In the genomic region with DNA sequence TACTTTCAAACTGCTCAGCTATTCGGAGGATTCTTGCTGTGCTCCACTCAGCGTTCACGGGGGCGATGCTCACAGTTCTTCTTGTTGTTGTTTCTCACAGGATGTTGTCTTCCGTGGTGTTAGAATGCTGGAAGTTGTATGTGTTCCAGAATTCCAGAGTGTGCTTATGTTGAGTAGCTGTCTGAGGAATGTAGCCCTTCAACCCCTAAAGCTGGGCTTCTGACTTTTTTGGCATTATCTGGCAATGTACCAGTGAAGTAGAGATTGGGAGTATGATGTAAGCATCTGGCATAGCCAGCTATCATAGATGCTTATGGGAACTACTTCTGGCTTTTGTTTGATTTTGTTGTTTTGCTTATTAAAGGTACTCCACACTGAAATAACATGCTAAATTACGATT, we compare ENCODE assay signal across 29 mouse cellular contexts. TPM values are rescaled to one million over a fixed set of nuclear protein-coding genes. Genes with fewer than 3 reads are reported as not detected.
A peak's percentile ranks its signal among the peaks of the same experiment; 100 is the strongest.
DNase-seq lines count a peak whose midpoint lies in the region; ATAC-seq and TF ChIP-seq lines count a peak whose summit lies in the region.
"Had no signal": no experiment of that assay in that cellular context is flagged by ENCODE, and none has a peak within 500 bp of the region (broad histone marks: within the 10 kb centered on the region; RNA-seq: fewer than 3 reads in every experiment).

No protein-coding gene starts in this region.

- 66% methylated on average over 6 of the region's 6 CpGs for WGBS in heart, embryonic 13.5 days
- 52% methylated on average over 6 of the region's 6 CpGs for WGBS in kidney, postnatal 0 days

- no peak overlapping the region for H3K4me2 ChIP-seq in heart, embryonic 13.5 days
- no peak overlapping the region for H3K4me2 ChIP-seq in kidney, postnatal 0 days (ENCODE audit: low read length)
- H3K4me2 ChIP-seq: embryonic facial prominence, embryonic 12.5 days; limb, embryonic 15.5 days; midbrain, embryonic 11.5 days; neural tube, embryonic 12.5 days had no signal

- DNase-seq in heart, adult 18-20 months, result no peak
- peak; percentile 36 for DNase-seq in kidney, postnatal 0 days (ENCODE audit: low spot score)
- no peak for DNase-seq in kidney, adult 9 months
- DNase-seq in Muller cell, postnatal 12 days (ENCODE audit: inconsistent ontology term), result peak; percentile 7
- DNase-seq in lung, postnatal 10 days, result peak; percentile 42
- no peak for DNase-seq in left cerebral cortex, adult 11 months (ENCODE audit: low spot score)
- DNase-seq: adrenal gland, adult 8-10 months; B cell, adult 2 months; cerebellum, adult 9-10 months; cerebellum, postnatal 36 days; embryo, embryonic 11 days; gastrocnemius, postnatal 36 days; kidney, adult 18-20 months; kidney, postnatal 4 days; right cerebral cortex, postnatal 4 days; thymus, adult 18-20 months; thymus, postnatal 25 days had no signal

- peak overlapping the region; percentile 58; the same call in 1 of the 2 replicates for H3K27ac ChIP-seq in heart, embryonic 13.5 days (replicated peaks)
- no peak overlapping the region for H3K27ac ChIP-seq in kidney, postnatal 0 days
- H3K27ac ChIP-seq: embryonic facial prominence, embryonic 12.5 days; limb, embryonic 10.5 days; limb, embryonic 15.5 days; liver, embryonic 14.5 days; neural tube, embryonic 12.5 days; stomach, postnatal 0 days had no signal

- ATAC-seq in heart, embryonic 13.5 days (ENCODE audit: extremely low read depth, insufficient number of reproducible peaks, low FRiP score, low TSS enrichment), result no peak
- ATAC-seq in kidney, postnatal 0 days (replicated peaks; ENCODE audit: low FRiP score, low read depth), result no peak
- ATAC-seq: forebrain, embryonic 14.5 days; hindbrain, embryonic 16.5 days; midbrain, embryonic 16.5 days had no signal

- no peaks in the 10 kb centered on the region for H3K9me3 ChIP-seq in heart, embryonic 13.5 days
- H3K9me3 ChIP-seq in kidney, postnatal 0 days (replicated peaks; ENCODE audit: low read length), result no peaks in the 10 kb centered on the region
- H3K9me3 ChIP-seq: embryonic facial prominence, embryonic 12.5 days; limb, embryonic 10.5 days; limb, embryonic 15.5 days; neural tube, embryonic 12.5 days had no signal

- peaks cover 58% of the 10 kb centered on the region for H3K4me1 ChIP-seq in heart, embryonic 13.5 days
- 0 out of 2 replicates have a peak, but pooled peaks cover 3% of the 10 kb centered on the region for H3K4me1 ChIP-seq in kidney, postnatal 0 days (replicated peaks; ENCODE audit: insufficient read depth, low read length)
- H3K4me1 ChIP-seq: embryonic facial prominence, embryonic 12.5 days; limb, embryonic 10.5 days; limb, embryonic 15.5 days; neural tube, embryonic 12.5 days had no signal

- no peak for TF ChIP-seq CTCF in kidney, postnatal 0 days (IDR thresholded peaks at IDR 0.05; ENCODE audit: low read depth)

- no peaks in the 10 kb centered on the region for H3K27me3 ChIP-seq in heart, embryonic 13.5 days (replicated peaks)
- no peaks in the 10 kb centered on the region for H3K27me3 ChIP-seq in kidney, postnatal 0 days (ENCODE audit: insufficient read depth, low read length)
- H3K27me3 ChIP-seq: embryonic facial prominence, embryonic 12.5 days; limb, embryonic 15.5 days; neural tube, embryonic 12.5 days had no signal

- H3K9ac ChIP-seq in heart, embryonic 13.5 days, result no peak overlapping the region
- H3K9ac ChIP-seq in kidney, postnatal 0 days (ENCODE audit: low read depth, low read length), result no peak overlapping the region
- H3K9ac ChIP-seq: embryonic facial prominence, embryonic 12.5 days; limb, embryonic 15.5 days; liver, embryonic 14.5 days; neural tube, embryonic 12.5 days had no signal

- H3K4me3 ChIP-seq in heart, embryonic 13.5 days, result no peak overlapping the region
- H3K4me3 ChIP-seq in kidney, postnatal 0 days (replicated peaks; ENCODE audit: low read depth, low read length), result no peak overlapping the region
- H3K4me3 ChIP-seq: embryonic facial prominence, embryonic 12.5 days; limb, embryonic 10.5 days; limb, embryonic 15.5 days; myocyte; neural tube, embryonic 12.5 days had no signal

- peaks cover 26% of the 10 kb centered on the region for H3K36me3 ChIP-seq in heart, embryonic 13.5 days
- H3K36me3 ChIP-seq in kidney, postnatal 0 days (ENCODE audit: insufficient read depth, low read length), result no peaks in the 10 kb centered on the region
- H3K36me3 ChIP-seq: embryonic facial prominence, embryonic 12.5 days; limb, embryonic 10.5 days had no signal

RNA-seq across cellular contexts. Expression of a gene that starts 11.4 kb away (rescaled TPM):
- 18.3 and 19.7 TPM in 2 replicates for polyA plus RNA-seq in heart, embryonic 13.5 days (2015; fragmentation: Nextera tagmentation; extraction: Ambion mirVana)
- 10 to 100 TPM; 26.7 to 29.9 TPM for total RNA-seq in heart, adult 18-20 months (2021)
- 14.7 and 14.8 TPM in 2 replicates for polyA plus RNA-seq in kidney, postnatal 0 days (2015; fragmentation: Nextera tagmentation; extraction: Ambion mirVana)

Comparison
In these comparisons a context has a peak if more than half of its experiments do, and no peak if none do; other contexts are left out.
1. DNase-seq: peak in kidney, postnatal 0 days (single experiment), Muller cell, postnatal 12 days (single experiment) and lung, postnatal 10 days (single experiment); none in heart, adult 18-20 months (0 of 2), kidney, adult 9 months (single experiment) and left cerebral cortex, adult 11 months (single experiment).